Mouse (Mus musculus) embryo, embryonic 9.5 days (tissue): ENCODE data around the gene Tceal1.

Experiments used
- DNase-seq: peaks from one replicate; pipeline ENCODE4 v3.0.0-alpha.2; 2017; ENCODE audit errors: extremely low spot score

Gene Tceal1

GRCm38 (mm10) chrX:136749329-136749728 lies 41.5 kb downstream of the Tceal1 start:
- DNase-seq, result no peak

- DNase-seq, result no peak
Observed at GRCm38 (mm10) chrX:136755464-136755863, 47.7 kb downstream of the Tceal1 start.
